Mouse (Mus musculus) limb, embryonic 13.5 days (tissue): ENCODE results near the gene Aak1. TPM values are rescaled to one million over a fixed set of nuclear protein-coding genes. Genes with fewer than 3 reads are reported as not detected.

ENCODE experiments used
- polyA plus RNA-seq: library from polyadenylated mRNA; unstranded; fragments of >200 nt; fragmentation: Nextera tagmentation; extraction: Ambion mirVana; gene quantifications from 2 replicates; pipeline ENCODE4 v1.2.1, GENCODE M21; 2015

The Aak1 gene
- polyA plus RNA-seq, 1 experiment from 2014 or later: 18.8 TPM

Other genes with a start within 250 kb of the Aak1 start
- 3.8 and 4.6 TPM in 2 replicates for gene Asprv1, start 221.4 kb upstream of the Aak1 start, polyA plus RNA-seq
- gene Mxd1, start 180.4 kb upstream of the Aak1 start, polyA plus RNA-seq: 13.4 and 13.8 TPM in 2 replicates
- 124 and 137 TPM in 2 replicates for gene Snrnp27, start 165.0 kb upstream of the Aak1 start, polyA plus RNA-seq
- 40.0 and 41.5 TPM in 2 replicates for gene Gmcl1, start 116.1 kb upstream of the Aak1 start, polyA plus RNA-seq
- gene Anxa4, start 55.9 kb upstream of the Aak1 start, polyA plus RNA-seq: 30.4 and 31.5 TPM in 2 replicates
- gene Nfu1, start 159.7 kb downstream of the Aak1 start, polyA plus RNA-seq: 105 TPM in 2 replicates
- gene Gfpt1, start 193.3 kb downstream of the Aak1 start, polyA plus RNA-seq: 26.2 and 27.3 TPM in 2 replicates